Mouse (Mus musculus) kidney, postnatal 0 days (tissue): Measurements from ENCODE around the gene Ankrd1. TPM values are rescaled to one million over a fixed set of nuclear protein-coding genes. Genes with fewer than 3 reads are reported as not detected.
A peak's percentile ranks its signal among the peaks of the same experiment; 100 is the strongest.

Source experiments
- ATAC-seq: fragments of 200-750 bp; cut with Nextera tagmentation; replicated peaks from 2 replicates; pipeline ENCODE4 v1.8.0; 2017; ENCODE audit warnings: low read depth, moderate number of reproducible peaks, moderate TSS enrichment, moderate library complexity; ENCODE audit not compliant: low FRiP score
- DNase-seq: peaks from one replicate; pipeline ENCODE4 v3.0.0-alpha.2; 2016; ENCODE audit warnings: low spot score
- H3K27ac ChIP-seq: fragments of 300-500 bp; sonication (generic); 2 replicates; pipeline ENCODE4 v1.5.1; 2014; ENCODE audit warnings: mild to moderate bottlenecking
- H3K27me3 ChIP-seq: fragments of 300-500 bp; sonication (generic); 2 replicates; pipeline ENCODE4 v1.6.1; 2014; ENCODE audit warnings: low read length, mixed read lengths; ENCODE audit not compliant: insufficient read depth
- H3K36me3 ChIP-seq: fragments of 300-500 bp; sonication (generic); 2 replicates; pipeline ENCODE4 v1.6.1; 2014; ENCODE audit warnings: low read length, mixed read lengths; ENCODE audit not compliant: insufficient read depth
- H3K4me1 ChIP-seq: fragments of 300-500 bp; sonication (generic); replicated peaks from 2 replicates; pipeline ENCODE4 v1.6.1; 2014; ENCODE audit warnings: antibody characterized with exemption, low read length, mixed read lengths; ENCODE audit not compliant: insufficient read depth
- H3K4me2 ChIP-seq: fragments of 300-500 bp; sonication (generic); 2 replicates; pipeline ENCODE4 v1.6.1; 2014; ENCODE audit warnings: mild to moderate bottlenecking, low read length, moderate library complexity, mixed read lengths
- H3K4me3 ChIP-seq: fragments of 300-500 bp; sonication (generic); replicated peaks from 2 replicates; pipeline ENCODE4 v1.5.1; 2014; ENCODE audit warnings: low read depth, low read length
- H3K9ac ChIP-seq: fragments of 300-500 bp; sonication (generic); 2 replicates; pipeline ENCODE4 v1.6.1; 2014; ENCODE audit warnings: low read depth, low read length
- H3K9me3 ChIP-seq: fragments of 300-500 bp; sonication (generic); replicated peaks from 2 replicates; pipeline ENCODE4 v1.6.1; 2016; ENCODE audit warnings: low read length, inconsistent platforms, mixed read lengths
- CTCF ChIP-seq: IDR thresholded peaks from 2 replicates; pipeline ENCODE4 v1.5.1; 2016; ENCODE audit warnings: antibody characterized with exemption, low read depth, mild to moderate bottlenecking, moderate library complexity
- WGBS: fragments of 180-500 bp; shearing (Covaris S2); extraction: QIAGEN DNeasy Blood & Tissue Kit; methylation state at CpG from one replicate; pipeline ENCODE4 v1.1.7; 2014; 5-methylcytosine and 5-hydroxymethylcytosine counted together
- polyA plus RNA-seq: library from polyadenylated mRNA; unstranded; fragments of >200 nt; fragmentation: Nextera tagmentation; extraction: Ambion mirVana; gene quantifications from 2 replicates; pipeline ENCODE4 v1.2.1, GENCODE M21; 2015

Gene Ankrd1
- polyA plus RNA-seq, 1 experiment from 2014 or later = 0.83 TPM

DNA sequence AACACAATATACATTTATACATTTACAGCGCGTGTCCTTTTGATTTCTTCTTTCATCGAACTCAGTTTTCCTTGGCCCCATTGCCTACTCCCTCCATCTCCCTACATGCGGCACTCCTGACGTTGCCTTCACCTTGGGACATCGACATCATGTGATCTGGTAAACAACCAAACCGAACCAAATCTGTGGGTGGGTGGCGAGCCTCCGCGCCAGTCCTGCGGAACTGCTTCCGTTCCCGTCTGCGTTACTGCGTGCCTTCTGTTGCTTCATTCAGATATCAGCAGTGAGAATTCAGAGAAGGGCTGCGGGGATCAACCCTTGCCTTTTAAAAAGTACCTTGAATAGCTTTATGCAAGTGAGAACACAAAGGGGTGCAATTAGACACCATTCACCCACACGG lies 7.9 kb downstream of the Ankrd1 start:
- no peak overlapping the region; the same call in 1 of the 2 replicates for H3K4me2 ChIP-seq
- no peak overlapping the region for H3K4me3 ChIP-seq
- no peak overlapping the region for H3K27ac ChIP-seq
- 0 out of 2 replicates have a peak, but pooled peaks cover 3% of the 10 kb centered on the region for H3K4me1 ChIP-seq
- DNase-seq (no peak), ATAC-seq (no peak)
- WGBS = 55% methylated on average over 17 of the region's 17 CpGs
- no peaks in the 10 kb centered on the region for H3K36me3 ChIP-seq
- TF ChIP-seq CTCF = no peak
- no peak overlapping the region for H3K9ac ChIP-seq
- no peaks in the 10 kb centered on the region for H3K9me3 ChIP-seq
- H3K27me3 ChIP-seq = no peaks in the 10 kb centered on the region

DNA sequence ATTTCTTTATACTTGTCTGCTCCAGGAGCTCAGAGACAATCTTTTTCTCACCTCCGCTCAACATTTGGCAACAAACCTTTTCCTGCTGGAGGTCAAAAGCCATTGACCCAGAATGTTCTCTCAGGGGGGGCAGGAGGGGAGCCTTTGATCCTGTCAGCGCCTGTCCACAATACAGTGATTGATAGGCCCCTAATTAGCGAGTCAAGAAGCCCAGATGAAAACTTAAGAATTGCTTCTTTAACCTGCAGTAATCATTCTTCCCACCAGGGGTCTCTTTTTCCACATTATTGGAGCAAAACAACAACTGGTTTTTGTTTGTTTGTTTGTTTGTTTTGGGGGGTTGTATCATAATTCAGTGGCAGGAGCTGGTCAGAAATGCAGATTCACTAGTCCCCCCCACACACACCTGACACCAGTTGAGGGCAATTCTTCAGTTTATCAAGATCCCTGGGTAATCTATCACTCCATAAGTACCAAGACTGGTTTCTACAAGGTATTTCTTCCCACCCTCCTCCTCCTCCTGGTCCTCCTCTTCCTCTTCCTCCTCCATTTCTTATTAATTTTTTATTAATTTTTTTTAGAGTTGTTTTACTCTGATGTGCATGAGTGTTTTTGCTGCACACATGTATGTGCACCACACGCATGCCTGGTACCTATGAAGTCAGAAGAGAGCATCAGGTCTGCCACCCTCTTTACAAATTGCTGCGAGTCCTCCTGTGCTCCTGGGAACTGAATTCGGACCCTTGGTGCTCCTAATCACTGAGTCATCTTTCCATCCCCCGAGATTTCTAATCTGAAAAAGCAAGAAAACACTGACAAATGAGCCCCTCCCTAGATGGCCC lies 8.6 kb downstream of the Ankrd1 start:
- 0 out of 2 replicates have a peak, but pooled peaks cover 3% of the 10 kb centered on the region for H3K4me1 ChIP-seq
- no peaks in the 10 kb centered on the region for H3K36me3 ChIP-seq
- ATAC-seq (peak; percentile 71; the same call in 1 of the 2 replicates), DNase-seq (peak; percentile 72)
- no peak overlapping the region for H3K4me3 ChIP-seq
- WGBS = 37% methylated on average over 7 of the region's 7 CpGs
- H3K9ac ChIP-seq = no peak overlapping the region
- no peak overlapping the region for H3K27ac ChIP-seq
- H3K4me2 ChIP-seq = no peak overlapping the region
- TF ChIP-seq CTCF = peak; percentile 79
- no peaks in the 10 kb centered on the region for H3K27me3 ChIP-seq
- no peaks in the 10 kb centered on the region for H3K9me3 ChIP-seq

DNA sequence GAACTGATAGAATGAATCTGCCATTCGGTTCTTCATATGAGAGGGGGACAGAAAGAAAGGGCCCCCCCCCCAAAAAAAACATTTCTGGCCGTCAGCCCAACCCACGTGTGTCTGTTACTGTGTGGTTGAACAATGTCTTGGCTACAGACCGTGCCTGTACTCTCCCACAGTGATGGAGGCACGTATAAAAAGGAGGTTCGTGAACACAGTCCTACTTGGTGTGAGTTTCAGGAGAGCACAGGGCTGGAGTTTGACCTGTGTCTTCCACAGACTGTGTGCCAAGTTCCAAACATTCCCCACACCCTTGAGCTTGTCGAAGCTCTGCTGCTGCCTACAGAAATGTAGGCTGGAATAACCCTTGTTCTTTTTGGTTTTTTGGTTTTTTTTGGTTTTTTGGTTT lies 9.4 kb downstream of the Ankrd1 start:
- Histone ChIP-seq H3K9me3 (no peaks in the 10 kb centered on the region), H3K36me3 (no peaks in the 10 kb centered on the region), H3K27ac (no peak overlapping the region), H3K27me3 (no peaks in the 10 kb centered on the region), H3K4me2 (no peak overlapping the region), H3K9ac (no peak overlapping the region), H3K4me3 (no peak overlapping the region), H3K4me1 (0 out of 2 replicates have a peak, but pooled peaks cover 3% of the 10 kb centered on the region)
- ATAC-seq = no peak
- TF ChIP-seq CTCF = no peak
- DNase-seq = no peak
- WGBS = 19% methylated on average over 7 of the region's 7 CpGs

DNA sequence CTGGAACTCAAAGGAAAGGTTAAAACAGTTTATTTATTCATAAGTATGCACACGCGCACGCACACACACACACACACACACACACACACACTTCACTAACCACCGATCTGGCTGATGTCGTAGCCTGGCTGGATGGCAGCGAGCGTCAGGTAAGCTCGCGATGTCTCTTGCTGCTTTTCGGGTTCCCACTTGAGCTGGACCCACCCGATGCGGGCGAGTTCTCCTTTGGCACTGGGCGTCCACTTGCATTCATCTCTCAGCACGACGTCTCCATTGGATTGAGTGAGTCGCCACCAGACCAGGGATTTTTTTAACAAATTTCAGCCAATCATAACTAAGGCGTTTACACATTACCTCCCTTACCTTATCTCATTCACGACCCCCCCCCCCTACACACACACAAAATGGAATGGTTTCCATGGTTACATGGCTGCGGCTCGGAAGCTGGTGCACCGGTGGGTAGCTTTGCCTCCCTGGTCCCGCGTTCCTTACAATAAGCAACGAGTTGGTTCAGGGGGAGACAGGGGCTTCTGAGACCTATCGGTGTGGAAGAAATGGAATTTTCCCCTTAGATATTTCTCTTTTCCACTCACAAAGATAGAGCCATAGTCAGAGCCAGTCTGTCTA lies 10.5 kb downstream of the Ankrd1 start:
- 83% methylated on average over 26 of the region's 26 CpGs for WGBS
- no peak for TF ChIP-seq CTCF
- Histone ChIP-seq H3K27me3 (no peaks in the 10 kb centered on the region), H3K9me3 (no peaks in the 10 kb centered on the region), H3K4me2 (no peak overlapping the region), H3K4me3 (no peak overlapping the region), H3K9ac (no peak overlapping the region), H3K4me1 (0 out of 2 replicates have a peak, but pooled peaks cover 3% of the 10 kb centered on the region), H3K27ac (no peak overlapping the region), H3K36me3 (no peaks in the 10 kb centered on the region)
- ATAC-seq = no peak
- DNase-seq = no peak

DNA sequence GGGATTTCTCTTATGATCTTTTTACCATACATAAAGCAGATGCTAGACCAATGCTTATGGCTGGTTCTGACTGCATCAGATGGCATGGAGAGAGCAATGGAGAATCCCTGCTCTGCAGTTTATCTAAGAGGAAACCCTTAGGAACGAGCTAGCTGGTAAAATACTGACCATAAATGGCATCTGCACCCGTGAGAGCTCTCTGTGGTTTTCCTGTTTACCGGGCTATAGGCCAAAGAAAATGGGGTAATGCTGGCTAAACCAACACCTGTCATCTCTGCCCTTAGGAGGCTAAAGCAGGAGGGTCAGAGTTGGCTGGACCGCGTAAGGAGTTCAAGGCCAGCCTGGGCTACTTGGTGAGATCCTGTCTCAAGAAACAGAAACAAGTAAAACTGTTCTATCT lies 16.0 kb downstream of the Ankrd1 start:
- no peak overlapping the region for H3K4me3 ChIP-seq
- 83% methylated on average over 5 of the region's 5 CpGs for WGBS
- no peaks in the 10 kb centered on the region for H3K27me3 ChIP-seq
- H3K27ac ChIP-seq = no peak overlapping the region
- DNase-seq (no peak), ATAC-seq (no peak)
- TF ChIP-seq CTCF = no peak
- no peak overlapping the region for H3K4me2 ChIP-seq
- H3K9ac ChIP-seq = no peak overlapping the region
- H3K9me3 ChIP-seq = no peaks in the 10 kb centered on the region
- peaks cover 15% of the 10 kb centered on the region; the same call in 1 of the 2 replicates for H3K36me3 ChIP-seq
- no peaks in the 10 kb centered on the region for H3K4me1 ChIP-seq

DNA sequence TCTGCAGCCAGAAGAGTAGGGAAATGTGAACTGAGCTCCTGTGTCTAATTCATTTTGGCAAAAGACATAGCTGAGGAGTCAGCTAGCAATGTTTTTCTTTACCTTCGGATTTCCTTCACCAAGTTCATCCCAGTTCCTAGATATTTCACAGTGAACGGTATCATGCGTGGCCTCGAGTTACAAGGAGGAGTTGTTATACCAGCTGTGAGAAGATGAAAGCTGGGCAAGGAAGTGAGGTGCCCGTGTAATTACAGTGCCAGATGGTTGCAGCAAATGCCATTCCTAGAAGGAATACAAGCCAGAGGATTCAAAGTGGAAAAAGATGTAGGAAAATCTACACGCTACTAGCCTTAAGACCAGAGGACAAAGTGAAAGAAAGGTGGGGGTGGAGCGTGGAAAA lies 21.0 kb downstream of the Ankrd1 start:
- H3K4me1 ChIP-seq = no peaks in the 10 kb centered on the region
- DNase-seq (peak; percentile 53), ATAC-seq (no peak)
- no peak overlapping the region for H3K4me3 ChIP-seq
- no peak overlapping the region for H3K4me2 ChIP-seq
- H3K9me3 ChIP-seq = no peaks in the 10 kb centered on the region
- WGBS = 64% methylated on average over 7 of the region's 7 CpGs
- H3K27ac ChIP-seq = no peak overlapping the region
- no peak for TF ChIP-seq CTCF
- H3K36me3 ChIP-seq = peaks cover 38% of the 10 kb centered on the region
- H3K9ac ChIP-seq = no peak overlapping the region
- no peaks in the 10 kb centered on the region for H3K27me3 ChIP-seq
